Mouse (Mus musculus) 3T3-L1 (cell line): Measurements from ENCODE around the gene Kdm2a.
A peak's percentile ranks its signal among the peaks of the same experiment; 100 is the strongest.

ENCODE experiments used
- DNase-seq: peaks from one replicate; pipeline ENCODE4 v3.0.0-alpha.2; 2015; ENCODE audit warnings: low read depth, low spot score

Gene Kdm2a

GRCm38 (mm10) chr19:4299574-4300270 is 98.4 kb downstream of the Kdm2a start:
- no peak for DNase-seq

DNA sequence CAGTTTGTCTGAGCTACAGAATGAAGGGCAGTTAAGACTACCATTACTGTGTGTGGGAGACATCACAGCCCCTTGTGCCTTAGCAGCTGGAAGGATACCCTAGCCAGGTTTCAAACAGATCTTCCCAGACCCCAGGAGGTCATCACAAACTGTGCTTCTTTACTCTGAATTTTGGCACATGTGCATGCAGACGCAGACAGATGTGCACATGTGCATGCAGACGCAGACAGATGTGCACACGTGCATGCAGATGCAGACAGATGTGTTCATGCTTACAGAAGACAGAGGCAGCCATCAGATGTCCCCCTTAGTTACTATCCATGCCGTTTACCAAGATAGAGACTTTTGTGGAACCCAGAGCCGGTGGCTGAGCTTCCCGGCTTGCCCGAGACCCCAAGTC is 99.0 kb downstream of the Kdm2a start:
- DNase-seq = no peak

- no peak for DNase-seq
Measured at GRCm38 (mm10) chr19:4298322-4299121, 99.6 kb downstream of the Kdm2a start.

- DNase-seq = no peak
Measured at GRCm38 (mm10) chr19:4297851-4298250, 100.2 kb downstream of the Kdm2a start.

DNA sequence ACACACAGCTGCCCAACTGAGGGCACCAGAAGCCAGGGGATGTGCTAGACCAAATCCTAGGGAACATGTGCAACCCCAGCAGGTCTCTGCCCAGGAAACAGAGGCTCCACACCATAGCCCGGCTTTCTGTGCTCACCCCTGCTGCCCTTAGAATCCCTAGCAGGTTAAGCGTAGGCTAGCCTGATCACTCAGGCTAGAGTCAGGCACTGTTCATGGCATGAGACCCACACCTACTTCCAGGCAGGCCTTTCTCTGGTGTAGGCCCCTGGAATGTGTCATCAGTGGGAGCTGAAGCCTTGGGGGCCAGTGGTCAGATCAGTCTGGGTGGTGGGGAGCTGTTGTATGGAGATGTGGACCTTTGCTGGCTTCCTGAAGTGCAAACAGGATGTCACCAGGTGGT is 101.5 kb downstream of the Kdm2a start:
- DNase-seq = no peak

GRCm38 (mm10) chr19:4295391-4295790 is 102.7 kb downstream of the Kdm2a start:
- DNase-seq = no peak

DNA sequence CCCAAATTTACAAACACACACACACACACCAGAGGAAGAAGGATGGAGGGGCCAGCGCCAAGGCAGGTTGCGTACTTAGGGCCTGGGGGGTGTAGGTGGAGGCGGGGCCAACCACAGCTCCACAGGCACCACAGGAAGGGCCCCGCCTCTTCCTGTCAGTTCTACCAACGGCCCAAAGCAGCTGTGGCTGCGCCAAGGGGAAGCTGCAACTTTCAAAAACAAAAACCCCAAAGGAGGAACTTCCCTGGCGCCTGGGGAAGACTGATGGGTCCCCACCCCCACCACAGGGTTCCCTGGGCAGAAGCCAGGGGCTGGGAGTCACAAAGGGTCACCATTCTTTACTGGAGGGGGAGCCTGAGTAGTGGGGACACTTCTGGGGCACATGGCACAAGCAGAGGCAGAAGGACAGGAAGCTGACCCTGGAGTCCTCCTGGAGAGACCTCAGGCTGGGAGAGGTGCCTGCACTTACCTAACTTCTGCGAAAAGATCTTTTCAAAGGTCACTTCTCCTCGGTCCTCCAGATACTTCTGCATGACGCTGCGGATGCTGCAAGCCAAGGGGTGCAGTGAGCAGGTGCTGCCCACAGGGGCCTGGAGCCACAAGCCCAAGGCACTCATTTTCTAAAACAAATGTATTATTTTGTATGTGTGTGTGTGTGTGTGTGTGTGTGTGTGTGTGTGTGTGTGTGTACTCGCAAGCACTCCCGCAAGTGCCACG is 103.5 kb downstream of the Kdm2a start:
- no peak for DNase-seq

GRCm38 (mm10) chr19:4291161-4291560 is 106.9 kb downstream of the Kdm2a start:
- no peak for DNase-seq

GRCm38 (mm10) chr19:4290749-4291148 is 107.3 kb downstream of the Kdm2a start:
- DNase-seq = no peak

GRCm38 (mm10) chr19:4283653-4284052 is 114.4 kb downstream of the Kdm2a start:
- DNase-seq = no peak

DNA sequence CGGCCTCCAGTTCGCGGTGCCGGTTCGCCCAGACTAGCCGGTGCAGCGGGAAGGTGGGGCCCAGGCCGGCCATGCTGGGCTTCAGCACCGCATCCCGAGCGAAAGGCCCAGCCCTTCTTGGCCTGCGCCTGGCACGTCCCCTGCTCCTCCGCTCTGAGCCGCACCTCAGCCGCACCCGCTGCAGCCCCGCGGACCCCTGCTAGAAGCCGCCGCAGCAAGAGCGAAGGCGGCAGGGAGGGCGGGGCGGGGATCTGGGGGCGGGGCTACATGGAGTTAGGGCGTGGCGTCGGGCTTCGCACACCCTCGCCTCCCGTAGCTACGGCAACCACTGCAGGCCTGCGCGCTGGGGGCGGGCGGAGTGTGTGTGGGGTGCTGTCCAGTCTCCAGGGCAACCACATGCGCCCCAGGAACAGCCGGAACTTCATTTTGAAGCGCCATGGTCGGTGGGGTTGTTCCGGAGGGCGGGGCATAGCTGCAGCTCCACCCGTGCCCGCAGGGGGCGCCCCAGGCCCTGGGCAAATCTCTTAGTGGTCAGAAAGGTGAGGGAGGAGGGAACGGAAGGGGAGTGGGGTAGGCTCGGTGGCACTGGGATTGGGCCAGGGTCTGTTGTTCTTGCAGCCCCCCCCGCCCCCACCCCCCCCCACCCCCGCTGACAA is 115.1 kb downstream of the Kdm2a start, which contains the start of gene Ankrd13d:
Gene Ankrd13d (minus strand): TSS at position 240 of the 656 bp plus-strand sequence.
- peak; percentile 84 for DNase-seq

- DNase-seq = no peak
Measured at GRCm38 (mm10) chr19:4280425-4280824, 117.7 kb downstream of the Kdm2a start.

GRCm38 (mm10) chr19:4279487-4279886 is 118.6 kb downstream of the Kdm2a start:
- peak; percentile 61 for DNase-seq

DNA sequence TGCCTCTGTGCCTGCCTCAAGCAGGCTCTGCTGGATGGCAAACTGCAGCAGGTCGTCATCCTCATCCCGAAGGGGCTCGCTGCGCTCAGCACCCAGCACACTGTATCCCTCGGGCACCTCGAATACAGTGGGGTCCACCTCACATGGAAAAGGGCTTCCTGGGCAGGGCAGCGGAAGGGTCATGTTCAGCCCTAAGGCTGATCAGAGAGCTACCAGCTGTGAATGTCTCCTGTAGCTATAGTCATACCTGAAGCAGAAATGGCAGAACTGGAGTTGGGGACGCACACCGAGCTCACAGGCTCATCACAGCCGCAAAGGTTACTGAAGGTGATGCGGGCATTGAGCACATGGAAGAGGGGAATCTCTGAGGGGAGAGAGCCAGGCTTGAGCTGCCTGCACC is 127.1 kb downstream of the Kdm2a start:
- DNase-seq = no peak

- DNase-seq = no peak
Measured at GRCm38 (mm10) chr19:4270187-4270586, 127.9 kb downstream of the Kdm2a start.

DNA sequence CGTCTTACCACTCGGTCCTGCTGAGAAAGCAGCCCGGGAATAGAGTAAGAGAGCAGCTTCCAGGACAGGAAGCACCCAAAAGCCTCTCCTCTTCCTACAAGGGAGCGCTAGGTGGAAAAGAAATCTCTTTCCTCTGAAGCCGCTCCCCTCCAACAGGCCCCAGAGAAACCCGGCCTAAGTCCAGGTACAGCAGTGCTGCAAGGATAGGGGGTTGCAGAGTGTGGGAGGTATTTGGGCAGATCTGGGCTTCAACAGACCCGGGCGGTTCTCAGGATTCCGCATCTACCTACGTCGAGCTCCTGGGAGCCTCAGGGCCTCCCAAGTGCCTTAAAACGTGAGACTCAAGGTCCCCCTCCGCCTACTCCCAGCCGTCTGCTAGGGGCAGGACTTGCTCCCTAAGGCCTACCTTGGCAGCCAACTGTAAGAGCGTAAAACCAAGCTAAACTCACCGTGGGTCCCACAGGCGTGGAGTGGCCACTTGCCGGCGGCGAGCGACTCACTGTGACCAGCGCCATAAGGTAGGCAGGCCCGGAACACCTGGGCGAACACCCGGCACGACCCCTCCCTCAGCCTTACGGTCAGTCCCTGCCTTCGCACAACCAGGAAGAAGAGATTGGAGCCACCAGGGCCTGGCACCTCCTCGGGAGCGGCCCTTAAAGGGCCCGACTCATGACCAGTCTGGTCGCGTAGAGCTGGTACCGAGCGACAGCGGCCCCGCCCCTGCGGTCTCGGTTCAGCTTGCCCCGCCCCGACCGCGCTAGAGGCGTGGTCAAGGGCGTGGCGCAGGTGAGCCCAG is 129.3 kb downstream of the Kdm2a start, which contains the start of gene Ssh3:
Gene Ssh3 (minus strand): TSS at position 615 of the 796 bp plus-strand sequence.
- no peak for DNase-seq

GRCm38 (mm10) chr19:4265956-4266355 is 132.1 kb downstream of the Kdm2a start:
- no peak for DNase-seq
